Mouse (Mus musculus): Measurements from ENCODE around the gene Anapc2.
A peak's percentile ranks its signal among the peaks of the same experiment; 100 is the strongest.

The Anapc2 gene

GRCm38 (mm10) chr2:25303931-25304656 is 31.8 kb downstream of the Anapc2 start:
- DNase-seq (ENCODE audit: low read depth): no peak

GRCm38 (mm10) chr2:25304657-25305541 is 32.6 kb downstream of the Anapc2 start:
- no peak for DNase-seq (ENCODE audit: low read depth)

- DNase-seq (ENCODE audit: low read depth): no peak
Measured at GRCm38 (mm10) chr2:25305587-25306359, 33.5 kb downstream of the Anapc2 start.

GRCm38 (mm10) chr2:25310180-25310579 is 37.9 kb downstream of the Anapc2 start:
- DNase-seq (ENCODE audit: low read depth): no peak

- DNase-seq (ENCODE audit: low read depth): no peak
Measured at GRCm38 (mm10) chr2:25310969-25311368, 38.7 kb downstream of the Anapc2 start.

- DNase-seq (ENCODE audit: low read depth): no peak
Measured at GRCm38 (mm10) chr2:25311491-25311891, 39.2 kb downstream of the Anapc2 start.

GRCm38 (mm10) chr2:25318119-25318966 is 46.1 kb downstream of the Anapc2 start:
- DNase-seq (ENCODE audit: low read depth): no peak

- DNase-seq (ENCODE audit: low read depth): peak; percentile 55
Measured at GRCm38 (mm10) chr2:25318971-25319773, 46.9 kb downstream of the Anapc2 start, which contains the start of gene Grin1. TSS of gene Grin1 (minus strand) at chr2:25319187.

GRCm38 (mm10) chr2:25320084-25320483 is 47.8 kb downstream of the Anapc2 start:
- no peak for DNase-seq (ENCODE audit: low read depth)

- no peak for DNase-seq (ENCODE audit: low read depth)
Measured at GRCm38 (mm10) chr2:25326036-25326435, 53.8 kb downstream of the Anapc2 start.

GRCm38 (mm10) chr2:25328440-25328839 is 56.2 kb downstream of the Anapc2 start:
- DNase-seq (ENCODE audit: low read depth): peak; percentile 50

- DNase-seq (ENCODE audit: low read depth): no peak
Measured at GRCm38 (mm10) chr2:25331470-25331869, 59.2 kb downstream of the Anapc2 start.

GRCm38 (mm10) chr2:25332286-25333160 is 60.2 kb downstream of the Anapc2 start, which contains the start of gene Man1b1:
TSS of gene Man1b1 (plus strand) at chr2:25332338.
- peak; percentile 100 for DNase-seq (ENCODE audit: low read depth)

GRCm38 (mm10) chr2:25333569-25333968 is 61.3 kb downstream of the Anapc2 start:
- no peak for DNase-seq (ENCODE audit: low read depth)

Measured in c-Kit-positive CD71-positive TER-119-negative erythroid progenitor cells, embryonic 14.5 days (primary cell).